Mouse (Mus musculus) inflammation-experienced regulatory T-cells, adult 6 months (primary cell): ENCODE measurements around the gene Zswim4. TPM values are rescaled to one million over a fixed set of nuclear protein-coding genes. Genes with fewer than 3 reads are reported as not detected.

Experiments
- ATAC-seq: one replicate; pipeline ENCODE4 v1.8.0; 2017
- polyA plus RNA-seq, 3 experiments: library from polyadenylated mRNA; unstranded; fragments of 100-300 nt; shearing (Covaris generic); gene quantifications; one replicate each; pipeline ENCODE4 v1.2.1; 2017

The Zswim4 gene
- polyA plus RNA-seq, 3 experiments from 2014 or later = 2.9 to 4.8 (median 4.4) TPM

- ATAC-seq = no peak
Observed at GRCm38 (mm10) chr8:84200126-84200555, 36.7 kb downstream of the Zswim4 start.

DNA sequence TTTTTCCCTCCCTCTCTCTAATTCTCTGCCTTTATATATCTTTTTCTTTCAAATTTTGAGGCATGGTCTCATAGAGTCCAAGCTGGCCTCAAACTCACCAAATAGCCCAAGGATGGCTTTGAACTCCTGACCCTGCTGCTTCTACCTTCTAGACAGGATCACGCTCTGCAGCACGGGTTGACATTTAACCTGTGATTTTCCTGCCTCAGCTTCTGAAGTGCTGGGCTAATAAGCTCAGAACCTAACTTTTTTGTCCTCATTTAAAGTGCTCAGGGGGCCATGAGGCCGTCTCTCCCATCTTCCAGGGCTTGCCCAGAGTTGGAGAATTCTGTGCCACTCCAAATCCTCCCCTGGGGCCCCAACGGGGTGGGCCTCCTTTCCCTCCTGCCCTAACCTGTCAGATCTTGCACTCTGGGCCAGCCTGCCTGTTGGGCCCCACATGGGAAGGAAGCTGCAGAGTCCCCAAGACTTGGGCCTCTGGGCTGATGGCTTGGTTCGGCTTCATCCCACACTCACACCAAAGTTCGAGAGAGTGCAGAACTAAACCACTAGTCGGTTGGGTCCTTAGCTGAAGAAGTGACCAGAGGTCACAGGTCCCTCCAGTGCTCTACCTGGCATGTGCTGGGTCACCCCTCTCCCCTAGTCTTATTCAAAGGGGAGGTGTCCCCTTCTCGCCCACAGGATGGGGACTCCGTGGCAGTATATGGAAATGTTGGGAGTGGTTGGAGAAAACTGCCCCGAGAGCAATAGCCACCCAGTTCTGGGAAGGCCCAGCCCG, 37.3 kb downstream of the Zswim4 start:
- no peak for ATAC-seq

DNA sequence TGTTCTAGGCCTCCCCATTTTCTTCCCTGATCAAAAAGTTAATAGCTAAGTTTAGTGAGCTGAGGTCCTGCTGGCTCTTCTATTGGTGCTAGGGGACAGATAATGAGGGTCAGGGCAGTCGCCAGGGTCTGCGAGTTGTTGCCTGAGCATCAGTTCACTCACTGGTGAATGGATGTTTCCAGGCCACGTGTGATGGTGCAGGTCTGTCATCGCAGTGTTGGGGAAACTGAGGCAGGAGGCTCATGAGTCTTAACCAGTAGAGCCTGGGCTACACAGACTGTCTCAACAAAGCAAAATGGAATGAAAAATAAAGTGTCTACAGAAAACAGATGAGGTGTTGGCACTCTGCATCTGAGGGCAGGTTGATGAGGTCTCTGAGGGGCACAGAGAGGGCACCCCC, 38.0 kb downstream of the Zswim4 start:
- no peak for ATAC-seq

GRCm38 (mm10) chr8:84197922-84198774, 38.7 kb downstream of the Zswim4 start:
- ATAC-seq = peak; percentile 77

DNA sequence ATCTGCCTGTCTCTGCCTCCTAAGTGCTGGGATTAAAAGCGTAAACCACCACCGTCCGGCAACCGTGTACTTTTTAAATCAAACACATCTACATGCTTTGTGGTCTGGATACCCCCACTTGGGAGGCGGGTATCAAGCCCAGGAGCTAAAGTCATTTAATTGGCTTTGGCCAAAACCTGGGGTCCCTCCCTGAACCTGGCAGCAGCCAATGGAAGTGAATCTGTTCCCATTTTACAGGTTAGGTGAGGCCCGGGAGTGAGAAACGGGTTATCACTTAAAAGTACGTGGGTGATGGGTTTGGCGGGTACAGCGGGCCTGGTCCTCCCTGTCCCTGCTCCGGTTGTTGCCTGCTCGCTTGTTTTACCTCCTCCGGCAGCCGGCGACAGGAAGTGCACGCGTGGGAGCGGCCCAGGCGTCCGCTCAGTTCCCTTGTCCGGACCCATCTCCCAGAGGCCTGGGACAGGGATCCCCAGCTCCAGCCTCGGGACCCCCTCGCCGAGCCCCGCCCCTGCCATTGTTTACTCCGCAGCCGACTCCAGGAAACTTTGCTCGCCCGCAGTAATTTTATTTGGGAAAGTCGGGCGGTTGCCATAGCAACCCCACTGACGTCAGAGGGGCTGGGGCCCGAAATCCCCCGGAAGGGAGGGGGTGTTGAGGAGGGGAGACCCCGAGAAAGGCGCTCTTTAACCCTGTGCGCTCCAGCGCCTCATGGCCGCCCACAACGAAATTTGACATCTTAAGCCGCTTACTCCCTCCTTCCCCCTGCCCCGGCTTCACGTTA, 39.5 kb downstream of the Zswim4 start:
- peak; percentile 22 for ATAC-seq

DNA sequence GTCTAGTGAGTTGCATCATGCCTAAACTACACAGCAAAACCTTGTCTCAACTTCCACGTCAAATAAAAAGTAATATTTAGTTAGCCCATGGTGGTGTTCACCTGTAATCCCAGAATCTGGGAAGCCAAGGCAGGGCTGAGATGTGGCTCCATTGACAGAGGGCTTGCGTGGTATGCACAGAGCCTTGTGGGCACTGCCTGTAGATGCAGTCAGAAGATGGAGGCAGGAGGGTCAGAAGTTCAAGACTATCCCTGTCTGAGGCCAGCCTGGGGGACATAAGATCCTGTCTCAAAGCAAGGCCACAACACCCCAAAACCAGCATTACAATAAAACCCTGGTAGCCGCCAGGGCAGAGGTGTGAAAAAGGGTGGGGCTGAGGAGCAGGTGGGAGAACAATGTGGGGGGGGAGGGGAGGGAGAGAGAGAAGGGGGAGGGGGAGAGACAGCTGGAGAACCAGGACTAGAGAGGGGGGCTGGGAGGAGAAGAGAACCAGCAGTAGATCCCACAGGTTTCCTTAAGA, 42.6 kb downstream of the Zswim4 start:
- no peak for ATAC-seq

- no peak for ATAC-seq
Observed at GRCm38 (mm10) chr8:84193566-84193965, 43.3 kb downstream of the Zswim4 start.

GRCm38 (mm10) chr8:84193161-84193560, 43.7 kb downstream of the Zswim4 start:
- no peak for ATAC-seq

DNA sequence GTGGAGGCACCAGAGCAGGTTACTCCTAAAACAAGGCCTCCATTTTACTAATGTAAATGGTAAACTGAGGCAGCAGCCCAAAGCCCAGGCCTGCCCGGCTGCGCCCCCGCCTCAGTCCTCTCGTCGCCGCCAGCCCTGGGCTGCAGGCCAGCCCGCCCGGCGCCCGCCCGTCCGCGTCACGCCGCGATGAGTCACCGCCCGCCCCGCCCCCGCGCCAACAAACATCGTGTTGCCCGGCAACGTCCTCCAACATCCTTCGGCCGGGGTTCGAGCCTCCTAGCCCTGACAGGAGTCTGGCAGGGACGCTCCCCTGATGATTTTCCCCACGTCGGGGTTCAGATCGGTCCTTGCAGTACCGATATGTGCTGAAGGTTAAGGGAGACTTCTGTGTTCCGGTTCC, 44.3 kb downstream of the Zswim4 start:
- peak; percentile 67 for ATAC-seq

DNA sequence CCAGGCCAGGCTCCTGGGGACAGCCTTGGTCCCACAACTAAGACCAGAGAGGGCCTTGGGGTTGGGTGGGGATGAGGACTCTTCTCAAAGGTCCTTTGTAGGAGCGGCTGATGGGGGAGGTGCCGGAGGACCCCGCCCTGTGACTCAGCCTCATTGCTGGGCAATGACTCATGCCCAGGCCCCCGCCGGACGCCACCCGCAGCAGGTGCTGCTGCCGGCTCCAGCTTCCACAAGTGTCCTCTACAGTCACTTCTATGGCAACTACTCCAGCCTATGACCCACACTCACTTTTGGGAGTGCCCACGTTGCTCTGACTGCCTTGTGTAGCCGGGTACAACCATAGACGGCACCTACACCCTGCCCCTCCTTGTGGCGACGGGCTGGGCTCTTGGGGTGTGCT, 44.8 kb downstream of the Zswim4 start:
- ATAC-seq = peak; percentile 10

DNA sequence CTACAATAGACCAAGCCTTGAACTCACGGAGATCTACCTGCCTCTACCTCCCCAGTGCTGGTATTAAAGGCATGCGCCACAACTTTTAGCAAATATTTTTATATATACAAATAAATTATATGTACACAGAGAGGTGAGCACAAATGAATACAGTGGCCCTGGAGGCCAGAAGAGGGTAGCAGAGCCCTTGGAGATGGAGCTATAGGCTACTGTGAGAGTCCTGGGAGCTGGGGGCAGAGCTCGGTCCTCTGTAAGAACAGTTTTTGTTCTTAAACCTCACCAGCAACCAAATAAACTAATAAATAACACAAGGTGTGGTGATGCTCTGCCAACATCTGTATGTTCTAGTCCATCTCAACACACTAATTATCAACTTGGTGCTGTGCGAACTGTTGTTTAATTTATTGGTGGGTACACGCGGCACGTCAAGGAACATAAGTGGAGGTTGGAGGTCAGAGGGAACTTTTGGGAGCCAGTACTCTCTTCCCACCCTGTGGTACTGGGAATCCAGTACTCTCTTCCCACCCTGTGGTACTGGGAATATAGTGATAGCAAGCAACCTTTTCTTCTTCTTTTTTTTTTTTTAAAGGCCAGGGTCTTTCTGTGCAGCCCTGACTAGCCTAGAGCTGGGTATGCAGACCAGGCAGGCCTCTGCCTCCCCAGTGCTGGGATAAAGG, 46.5 kb downstream of the Zswim4 start:
- ATAC-seq = no peak

DNA sequence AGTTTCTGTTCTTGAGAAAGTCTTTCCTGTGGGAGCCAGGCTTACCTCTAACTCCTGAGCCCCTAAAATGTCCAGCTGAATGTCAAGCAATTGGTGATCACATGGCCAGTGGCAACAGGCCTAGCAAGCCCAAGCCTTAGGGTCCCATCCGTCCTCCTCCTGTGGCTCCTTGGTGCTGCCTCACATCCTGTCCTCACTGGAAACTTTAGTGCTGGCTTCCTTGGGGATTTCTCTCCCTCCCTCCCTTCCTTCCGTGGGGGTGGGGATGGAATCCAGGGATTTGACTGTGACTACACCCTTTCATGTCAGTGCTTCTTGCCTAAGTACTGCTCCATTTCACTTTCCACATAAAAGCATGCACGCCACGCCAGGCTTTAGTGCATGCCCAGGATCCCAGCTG, 47.3 kb downstream of the Zswim4 start:
- ATAC-seq = no peak

GRCm38 (mm10) chr8:84188671-84189070, 48.2 kb downstream of the Zswim4 start:
- ATAC-seq = no peak

GRCm38 (mm10) chr8:84187065-84187755, 49.6 kb downstream of the Zswim4 start:
- peak; percentile 37 for ATAC-seq

GRCm38 (mm10) chr8:84186547-84186946, 50.3 kb downstream of the Zswim4 start:
- ATAC-seq = peak; percentile 87

DNA sequence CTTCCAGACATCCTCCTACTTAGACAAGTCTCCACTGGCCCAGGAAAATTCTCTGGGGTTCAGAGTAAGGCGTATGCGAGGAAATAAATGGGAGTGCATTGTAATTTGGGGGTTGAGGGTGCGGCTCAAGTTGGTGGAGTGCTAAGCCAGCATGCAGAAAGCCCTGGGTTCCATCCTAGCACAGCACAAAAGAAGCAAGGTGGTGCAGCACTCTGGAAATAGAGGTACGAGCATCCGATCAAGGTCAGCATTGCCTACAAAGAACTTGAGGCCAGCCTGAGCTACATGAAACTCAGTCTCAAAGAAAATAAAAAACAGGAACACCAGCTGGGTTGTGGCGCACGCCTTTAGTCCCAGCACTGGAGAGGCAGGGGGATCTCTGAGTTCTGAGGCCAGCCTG, 51.7 kb downstream of the Zswim4 start, which contains the start of gene Nanos3:
Nanos3 (minus strand) TSS at position 101 of the 400 bp plus-strand sequence.
- no peak for ATAC-seq

- ATAC-seq = no peak
Observed at GRCm38 (mm10) chr8:84184085-84185043, 52.5 kb downstream of the Zswim4 start.

DNA sequence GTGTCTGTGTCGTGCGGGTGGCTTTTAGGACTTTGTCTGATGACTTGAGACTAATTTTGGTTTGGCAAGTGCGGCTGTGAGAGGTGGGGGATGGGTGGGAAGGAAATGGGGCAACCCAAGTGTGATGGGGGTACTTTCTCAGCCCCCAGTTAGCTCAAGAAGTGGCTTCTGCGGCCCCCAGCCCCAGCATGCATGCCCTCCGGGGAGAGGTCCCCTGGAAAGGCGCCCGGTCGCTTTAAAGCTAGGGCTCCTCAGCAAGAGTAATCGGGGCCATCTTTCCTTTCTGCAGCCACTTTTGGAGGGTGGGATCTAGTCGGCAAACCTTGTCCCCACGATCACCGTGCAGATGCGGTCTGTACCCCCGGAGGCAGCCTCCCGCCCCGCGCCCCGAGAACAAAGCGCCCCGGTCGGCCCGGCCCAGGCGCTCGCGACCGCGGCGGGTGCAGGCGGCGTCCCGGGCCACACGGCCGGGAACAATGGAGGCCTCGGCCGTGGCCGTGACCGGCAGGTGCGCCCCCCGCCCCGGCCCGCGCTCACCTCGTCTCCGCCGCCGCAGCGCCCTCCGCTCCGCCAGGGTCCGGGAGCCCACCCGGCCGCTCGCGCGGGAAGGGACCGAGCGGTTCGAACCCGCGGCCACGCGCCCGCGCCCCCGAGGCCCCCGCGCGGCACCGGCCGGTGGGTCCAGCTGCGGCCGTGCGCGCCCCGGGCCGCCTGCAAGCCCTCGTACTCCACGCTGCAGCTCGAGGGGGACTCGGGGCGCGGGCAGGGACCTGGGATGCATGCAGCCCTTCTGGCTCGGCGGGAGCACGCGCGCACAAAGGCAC, 53.4 kb downstream of the Zswim4 start:
- ATAC-seq = no peak

- no peak for ATAC-seq
Observed at GRCm38 (mm10) chr8:84182833-84183232, 54.0 kb downstream of the Zswim4 start.
